Mouse (Mus musculus) urinary bladder, postnatal 10 days (tissue): ENCODE results near the gene Gm49673.
"Not testable (repeated sequence)": the region's sequence is repeated elsewhere in the genome, so short reads cannot be mapped to it uniquely, and the experiment has no call there.

ENCODE experiments used
- DNase-seq: peaks from one replicate; pipeline ENCODE4 v3.0.0; 2022; ENCODE audit warnings: low spot score

The Gm49673 gene

DNA sequence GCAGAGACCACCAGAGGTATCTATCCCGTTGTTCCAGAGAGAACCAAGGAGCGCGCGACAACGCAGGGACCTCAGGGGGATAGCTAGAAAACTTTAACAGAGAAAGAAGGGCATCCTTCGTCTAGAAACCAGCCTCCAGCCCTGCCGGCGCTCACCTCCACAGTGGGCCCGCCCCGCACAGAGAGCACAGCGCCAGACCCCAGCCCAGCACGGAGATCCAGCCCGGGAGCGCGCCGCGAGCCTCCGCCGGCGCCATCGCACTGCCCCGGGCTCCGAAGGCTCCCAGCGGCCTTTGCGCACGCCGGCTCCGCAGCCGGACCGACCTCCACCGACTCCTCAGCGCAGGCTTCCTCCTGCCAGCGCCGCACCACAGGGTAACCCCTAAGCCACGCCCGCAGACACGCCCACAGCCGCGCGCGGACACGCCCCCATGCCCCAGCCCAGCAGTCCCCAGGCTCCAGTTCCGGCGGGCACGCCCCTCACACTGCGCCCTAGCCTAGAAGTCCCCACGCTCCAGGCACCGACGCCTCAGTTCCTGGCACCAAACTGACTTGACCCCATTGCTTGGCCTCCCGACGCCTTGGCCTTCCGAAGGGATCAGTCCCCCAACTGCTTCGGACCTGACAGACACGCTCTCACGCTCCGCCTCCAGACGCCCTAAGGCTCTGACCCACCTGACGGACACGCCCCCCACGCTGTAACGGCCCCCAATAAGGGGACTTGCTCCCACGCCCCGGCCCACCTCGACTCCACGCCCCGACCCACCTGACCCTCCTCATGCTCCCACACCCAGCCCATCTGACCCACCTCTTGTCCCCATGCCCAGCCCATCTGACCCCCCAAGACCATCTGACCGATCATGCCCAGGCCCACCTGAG, at the start of gene Gm49673, which contains the start of gene Rnaset2a:
TSS of gene Gm49673 (minus strand) at position 350 of the 878 bp plus-strand sequence.
TSS of gene Rnaset2a (minus strand) at position 659 of the 878 bp plus-strand sequence.
- not testable (repeated sequence) for DNase-seq

DNA sequence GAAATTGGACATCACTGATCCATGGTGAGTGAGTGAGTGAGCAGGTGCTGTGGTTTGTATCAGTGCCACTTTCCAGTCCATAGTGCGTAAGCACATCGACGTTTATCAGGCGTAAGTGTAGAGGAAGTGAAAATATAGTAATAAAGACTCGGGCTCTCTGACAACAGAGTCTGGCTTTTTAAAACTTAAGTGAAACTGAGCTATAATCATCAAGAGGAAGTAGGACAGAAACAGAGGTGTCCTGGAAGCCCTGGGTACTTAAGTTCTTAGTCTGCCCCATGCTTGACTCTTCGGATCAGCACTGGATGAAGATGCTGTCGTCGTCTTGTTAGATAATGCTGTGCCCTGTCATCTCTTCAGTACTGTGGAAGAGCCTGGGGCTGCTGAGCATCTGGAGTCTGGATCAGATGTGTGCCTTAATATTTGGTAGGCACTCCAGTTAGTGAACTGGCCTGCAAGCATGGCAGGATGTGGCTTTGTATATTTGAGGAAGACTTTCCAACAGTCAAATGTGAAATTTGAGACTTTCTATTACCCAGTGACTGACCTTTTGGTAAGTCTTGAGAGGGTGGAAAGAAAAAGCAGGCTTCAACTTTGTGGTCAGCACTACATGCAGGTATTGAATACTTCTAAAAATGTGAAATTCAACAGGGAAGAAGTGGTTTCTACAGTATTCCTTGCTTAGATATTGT, 48.2 kb upstream of the Gm49673 start:
- no peak for DNase-seq

DNA sequence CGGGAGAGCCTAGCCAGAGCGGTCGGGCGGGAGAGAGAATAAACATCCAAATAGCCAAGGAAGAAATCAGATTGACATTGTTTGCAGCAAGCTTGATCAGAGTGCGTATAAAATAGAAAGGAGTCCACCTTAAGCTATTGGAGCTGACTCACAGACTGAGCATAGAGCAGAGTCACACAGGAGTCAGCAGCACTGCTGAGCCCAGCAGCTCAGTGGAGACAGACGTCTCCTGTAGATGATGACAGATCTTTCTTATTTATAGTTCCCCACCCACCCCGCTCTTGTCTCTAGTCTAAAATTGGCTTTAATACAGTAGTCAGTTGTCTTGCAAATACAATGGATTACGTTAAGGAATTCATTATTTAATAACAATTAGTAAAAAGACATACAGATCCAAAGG, 46.1 kb upstream of the Gm49673 start:
- DNase-seq, result no peak

DNA sequence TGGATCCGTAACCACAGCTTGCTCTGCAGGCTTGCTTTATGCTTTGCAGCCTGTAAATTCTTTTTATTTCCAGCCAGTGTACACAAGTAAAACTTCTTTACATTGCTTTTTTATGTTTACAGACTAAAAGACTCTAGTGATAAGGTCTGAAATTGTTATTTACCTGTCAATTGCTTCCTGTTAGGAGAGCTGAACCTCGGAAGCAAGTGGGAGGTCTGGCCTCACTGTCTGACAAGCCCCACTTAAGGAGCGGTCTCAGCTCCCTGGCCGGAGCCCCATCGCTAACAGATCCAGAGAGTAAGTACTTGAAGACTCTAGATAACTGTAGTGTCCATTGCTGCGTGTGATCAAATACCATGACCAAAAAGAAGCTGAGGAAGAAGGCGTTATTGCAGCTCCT, 36.6 kb upstream of the Gm49673 start:
- DNase-seq, result no peak

DNA sequence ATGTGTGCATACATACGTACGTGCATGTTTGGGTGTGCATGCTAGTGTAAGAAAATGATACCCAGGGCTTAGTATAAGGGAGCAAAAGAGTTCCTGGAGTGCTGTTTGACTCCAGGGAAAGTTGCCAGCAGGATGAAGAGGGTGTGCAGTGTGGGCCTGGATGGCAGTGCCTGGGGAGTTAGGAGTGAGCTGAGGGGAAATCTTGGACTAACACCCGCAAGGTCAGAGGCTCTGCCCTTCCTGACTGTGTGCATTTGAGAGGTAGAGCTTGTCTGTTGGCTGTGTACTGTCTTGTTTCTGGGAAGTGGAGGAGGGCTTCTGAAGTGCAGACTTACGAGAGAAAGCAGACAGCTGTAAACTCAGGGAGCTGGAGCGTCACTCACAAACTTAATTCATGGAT, 36.2 kb upstream of the Gm49673 start:
- no peak for DNase-seq

DNA sequence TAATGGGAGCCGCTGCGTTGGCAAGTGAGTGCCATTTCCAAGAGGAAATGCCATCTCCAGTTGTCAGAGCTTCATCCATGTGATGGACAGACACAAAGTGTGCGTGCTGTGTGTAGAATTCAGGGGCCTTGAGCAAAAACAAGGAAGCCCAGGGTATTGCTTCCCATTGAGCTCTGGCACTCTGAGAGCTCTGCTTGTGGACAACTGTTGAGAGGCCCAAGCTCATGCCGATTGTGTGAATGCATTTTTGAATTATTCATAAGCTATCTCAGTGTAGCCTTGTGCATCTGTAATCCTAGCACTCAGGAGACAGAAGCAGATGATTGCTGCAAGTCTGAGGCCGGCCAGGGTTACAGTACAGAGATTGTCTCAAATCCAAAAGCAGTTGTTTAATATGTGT, 29.5 kb upstream of the Gm49673 start:
- DNase-seq, result no peak

DNA sequence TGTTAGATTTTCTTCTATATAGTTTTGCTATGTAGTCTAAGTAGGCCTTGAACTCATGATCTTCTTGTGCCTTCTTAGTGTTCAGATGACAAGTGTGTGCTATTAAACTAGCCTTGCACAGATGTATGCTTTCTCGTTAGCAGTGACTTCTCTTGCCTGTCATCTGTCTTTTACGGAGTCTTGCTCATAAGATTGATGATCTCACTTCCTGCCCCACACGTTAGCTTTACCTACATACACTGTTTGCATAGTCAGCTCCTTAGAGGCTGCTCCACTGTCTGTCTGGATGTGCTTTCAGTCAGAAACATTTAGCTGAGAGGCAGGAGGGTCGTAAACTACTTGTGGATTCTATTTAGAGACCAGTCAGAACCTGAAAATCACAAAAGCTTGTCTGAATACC, 23.5 kb upstream of the Gm49673 start:
- DNase-seq, result no peak

DNA sequence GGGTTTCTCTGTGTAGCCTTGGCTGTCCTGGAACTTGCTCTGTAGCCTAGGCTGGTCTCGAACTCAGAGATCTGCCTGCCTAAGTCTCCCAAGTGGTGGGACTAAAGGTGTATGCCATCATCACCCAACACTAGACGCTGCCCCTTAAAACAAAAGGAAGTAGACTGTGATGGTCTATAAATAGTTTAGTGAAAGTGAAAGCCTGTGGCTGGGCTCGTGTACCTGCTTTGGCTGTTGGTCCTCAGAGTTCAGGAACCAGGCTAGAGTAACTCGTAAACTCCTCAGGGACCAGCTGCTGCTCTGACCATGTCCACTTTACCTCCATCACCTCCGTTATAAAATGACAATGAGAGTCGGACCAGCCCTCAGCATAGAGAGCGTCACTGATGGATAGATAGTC, 22.7 kb upstream of the Gm49673 start:
- no peak for DNase-seq

DNA sequence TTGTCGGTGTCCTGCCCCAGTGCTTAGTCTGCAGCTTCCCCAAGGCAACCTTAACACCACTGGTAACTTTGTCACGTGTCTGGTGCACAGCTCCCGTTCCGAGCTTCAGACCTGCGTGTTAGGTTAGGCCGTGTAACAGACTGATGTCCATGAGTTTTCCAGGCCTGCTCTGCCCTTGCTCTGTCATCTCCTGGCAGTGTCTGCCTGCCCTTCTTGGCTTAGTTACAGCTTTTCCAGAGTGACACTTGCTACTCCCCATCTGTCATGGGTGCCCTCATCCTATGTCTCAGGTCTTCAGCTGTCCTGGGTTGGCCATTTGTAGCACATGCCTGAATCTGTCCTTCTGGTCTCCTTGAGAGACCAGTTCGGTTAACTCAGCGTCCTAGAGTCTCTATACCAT, 19.8 kb upstream of the Gm49673 start:
- not testable (repeated sequence) for DNase-seq

DNA sequence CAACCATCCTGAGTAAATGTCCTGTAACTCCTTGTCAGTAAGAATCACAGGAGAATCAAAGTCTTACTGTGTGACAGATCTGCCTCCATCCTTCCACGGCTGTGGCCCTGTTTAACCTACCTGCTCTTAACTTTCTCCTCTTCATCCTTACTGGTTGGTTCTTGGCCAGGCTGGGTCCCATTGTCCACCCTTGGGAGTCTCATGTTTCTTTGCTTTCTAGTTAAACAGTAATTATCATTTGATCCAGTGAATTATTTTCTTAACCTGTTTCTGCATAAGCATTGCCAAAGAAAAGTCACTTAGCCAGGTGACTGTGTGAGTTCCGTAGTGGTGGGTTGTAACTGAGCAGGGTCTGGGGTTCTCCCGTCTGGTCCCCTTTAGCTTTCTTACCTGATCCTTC, 18.9 kb upstream of the Gm49673 start:
- not testable (repeated sequence) for DNase-seq

DNA sequence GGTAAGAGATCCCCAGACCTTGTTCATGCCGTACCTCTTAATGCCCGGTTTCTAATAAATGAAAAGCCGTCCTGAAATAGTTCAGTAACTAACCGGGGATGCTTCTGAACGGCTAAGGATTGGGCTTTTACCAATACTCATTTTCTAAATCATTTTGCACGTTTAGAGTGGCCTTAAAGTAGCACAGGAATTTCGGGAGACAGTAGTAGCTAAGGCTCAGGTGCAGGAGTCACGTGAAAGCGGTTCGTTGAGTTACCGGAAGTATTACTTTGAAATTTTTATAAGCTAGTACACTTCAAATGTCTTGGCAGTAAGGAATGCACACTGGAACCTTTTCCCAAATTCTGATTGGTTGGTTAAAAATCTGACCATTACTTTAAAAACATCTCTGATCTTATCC, 18.4 kb upstream of the Gm49673 start:
- DNase-seq, result not testable (repeated sequence)

DNA sequence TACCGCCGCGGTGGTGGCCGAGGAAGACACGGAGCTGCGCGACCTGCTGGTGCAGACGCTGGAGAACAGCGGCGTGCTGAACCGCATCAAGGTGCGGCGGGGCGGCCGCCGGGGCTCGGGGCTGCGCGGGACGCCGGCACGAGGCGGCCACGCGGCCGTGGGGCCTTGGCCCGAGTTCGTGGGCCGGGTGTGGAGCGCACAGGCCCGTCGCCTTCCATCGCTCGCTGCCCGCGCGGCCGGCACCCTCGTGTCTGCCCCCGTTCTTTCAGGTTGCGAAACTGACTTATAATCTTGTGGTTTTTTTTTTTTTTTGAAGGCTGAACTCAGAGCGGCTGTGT, 18.0 kb upstream of the Gm49673 start:
- not testable (repeated sequence) for DNase-seq

DNA sequence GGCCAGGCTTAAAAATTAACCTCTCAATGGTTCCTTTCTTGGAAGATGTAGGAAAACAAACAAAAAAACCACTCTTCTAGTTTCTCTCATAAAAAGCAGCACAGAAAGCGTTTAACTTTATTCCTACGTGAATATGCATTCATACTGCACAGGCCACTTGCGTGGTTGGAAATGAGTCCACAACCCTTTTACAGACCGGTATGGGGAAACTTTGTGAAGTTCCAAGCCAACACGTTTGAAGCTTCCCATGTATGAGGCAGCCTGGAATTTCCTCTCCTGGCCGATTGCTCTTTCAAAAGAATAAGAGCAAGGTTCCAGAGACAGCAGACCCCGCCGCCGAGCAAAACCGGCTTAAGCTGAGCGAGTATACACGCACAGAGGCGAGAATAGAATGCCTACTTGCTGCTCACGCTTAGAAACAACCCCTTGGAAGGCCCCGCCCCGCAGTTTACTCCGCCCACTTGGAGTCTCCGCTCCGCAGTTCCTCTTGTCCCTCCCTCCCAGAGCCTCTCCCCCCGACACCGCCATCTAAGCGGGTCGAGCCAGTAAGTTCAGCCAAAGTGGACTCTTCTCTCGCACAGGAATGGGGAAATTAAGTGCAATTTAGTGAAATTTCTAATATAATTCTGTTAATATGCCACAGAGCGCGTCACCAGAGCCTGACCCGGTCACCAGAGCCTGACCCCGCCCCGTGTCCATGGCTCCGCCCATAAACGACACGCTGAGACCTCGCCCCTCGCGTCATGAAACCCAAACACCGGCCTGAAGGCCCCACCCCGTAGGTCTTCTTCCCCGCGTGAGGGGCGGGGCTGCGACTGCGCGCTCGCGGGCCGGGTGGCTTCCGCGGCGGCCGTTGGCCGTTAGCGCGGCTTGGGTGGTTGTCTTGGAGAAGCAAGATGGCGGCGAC, 17.4 kb upstream of the Gm49673 start, which contains the start of gene Fgfr1op:
TSS of gene Fgfr1op (plus strand) at position 801 of the 907 bp plus-strand sequence.
- not testable (repeated sequence) for DNase-seq

DNA sequence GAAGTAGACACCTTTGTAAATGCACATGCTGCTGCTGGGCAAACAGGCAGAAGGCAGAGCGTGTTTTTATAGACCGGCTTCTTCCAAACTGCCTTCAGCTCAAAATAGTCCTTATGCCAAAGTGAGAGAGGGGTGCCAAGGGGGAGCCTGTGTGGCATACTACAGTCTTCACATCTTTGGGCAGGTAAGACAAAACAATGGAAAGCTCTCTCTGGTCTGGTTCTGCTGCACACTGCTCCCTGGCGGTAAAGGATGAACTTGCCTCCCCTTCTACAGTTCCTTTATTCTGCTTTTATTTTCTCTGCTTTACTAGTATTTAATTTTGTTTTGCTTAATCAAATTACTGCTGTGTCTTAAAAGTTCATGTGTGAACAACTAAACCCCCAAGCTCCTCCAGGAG, 13.4 kb upstream of the Gm49673 start:
- DNase-seq, result not testable (repeated sequence)

DNA sequence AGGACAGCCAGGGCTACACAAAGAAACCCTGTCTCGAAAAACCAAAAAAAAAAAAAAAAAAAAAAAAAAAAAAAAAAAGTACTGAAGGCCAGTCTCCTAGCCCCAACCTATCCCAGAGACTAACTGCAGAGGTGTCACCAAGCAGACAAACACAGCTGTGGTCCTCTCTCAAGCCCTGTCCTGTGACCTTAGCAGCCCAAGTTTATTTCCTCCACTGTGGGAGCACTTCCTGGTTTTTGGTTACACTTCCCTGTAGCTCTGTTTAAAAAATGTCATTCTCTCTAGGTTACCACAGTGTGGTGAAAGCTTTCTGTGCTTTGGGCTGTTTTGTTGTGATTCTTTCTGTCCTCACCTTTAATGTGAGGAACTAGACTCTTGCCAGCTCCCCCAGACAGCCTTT, 11.0 kb upstream of the Gm49673 start:
- DNase-seq, result not testable (repeated sequence)

DNA sequence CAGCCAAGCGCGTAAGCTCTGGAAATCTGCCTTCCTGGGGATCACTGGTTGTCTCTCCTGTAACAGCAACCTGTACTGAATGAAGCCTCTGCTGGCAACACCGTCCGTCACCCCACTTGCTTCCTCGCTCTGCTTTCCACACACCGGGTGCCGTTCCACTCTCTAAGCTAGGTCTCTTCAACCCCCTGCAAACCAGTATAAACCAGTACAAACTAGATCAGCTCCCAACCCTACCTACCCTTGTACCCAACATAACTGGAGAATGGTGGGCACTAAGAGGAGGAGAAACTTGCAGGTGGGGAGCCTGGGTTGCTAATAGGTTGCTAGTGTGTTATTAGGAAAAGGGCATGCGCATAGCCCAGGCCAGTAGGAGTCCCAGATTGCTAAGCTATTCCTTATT, 8.4 kb upstream of the Gm49673 start:
- DNase-seq, result not testable (repeated sequence)

DNA sequence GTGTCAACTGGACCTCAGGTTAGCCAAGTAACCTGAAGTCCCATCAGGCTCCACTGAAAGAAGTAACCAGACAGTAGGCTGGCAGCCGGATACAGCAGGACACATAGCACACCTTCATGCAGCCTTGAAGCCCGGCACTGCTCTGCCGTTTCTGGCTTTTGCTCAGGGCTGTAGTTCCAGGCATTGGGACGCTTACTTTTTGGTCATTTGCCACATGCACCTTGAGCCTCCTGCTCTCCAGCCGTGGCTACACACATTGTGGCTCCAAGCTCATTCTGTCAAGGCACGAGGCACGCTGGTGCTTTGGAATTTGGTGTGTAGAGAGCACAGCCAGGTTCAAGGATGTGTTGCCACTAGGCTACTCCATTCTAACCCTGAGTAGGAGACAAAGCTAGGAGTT, 7.4 kb upstream of the Gm49673 start:
- DNase-seq, result not testable (repeated sequence)

DNA sequence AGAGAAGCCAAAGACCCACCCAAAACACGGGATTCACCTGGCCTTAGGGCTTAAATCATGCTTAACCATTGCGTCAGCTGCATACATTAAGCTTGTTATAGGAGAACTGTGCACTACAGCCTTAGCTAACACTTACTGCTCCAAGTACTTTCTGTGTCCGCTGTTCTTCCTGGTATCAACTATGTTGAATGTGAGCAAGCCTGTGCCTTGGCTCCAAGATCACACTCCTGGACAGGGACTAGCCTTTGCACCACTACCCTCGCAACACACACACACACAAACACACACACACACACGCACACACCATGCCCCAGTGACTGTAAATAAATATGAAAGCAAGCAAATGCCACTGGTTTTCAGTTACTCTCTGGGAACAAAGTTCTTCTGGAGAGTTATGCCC, 657 bp downstream of the Gm49673 start:
- not testable (repeated sequence) for DNase-seq

DNA sequence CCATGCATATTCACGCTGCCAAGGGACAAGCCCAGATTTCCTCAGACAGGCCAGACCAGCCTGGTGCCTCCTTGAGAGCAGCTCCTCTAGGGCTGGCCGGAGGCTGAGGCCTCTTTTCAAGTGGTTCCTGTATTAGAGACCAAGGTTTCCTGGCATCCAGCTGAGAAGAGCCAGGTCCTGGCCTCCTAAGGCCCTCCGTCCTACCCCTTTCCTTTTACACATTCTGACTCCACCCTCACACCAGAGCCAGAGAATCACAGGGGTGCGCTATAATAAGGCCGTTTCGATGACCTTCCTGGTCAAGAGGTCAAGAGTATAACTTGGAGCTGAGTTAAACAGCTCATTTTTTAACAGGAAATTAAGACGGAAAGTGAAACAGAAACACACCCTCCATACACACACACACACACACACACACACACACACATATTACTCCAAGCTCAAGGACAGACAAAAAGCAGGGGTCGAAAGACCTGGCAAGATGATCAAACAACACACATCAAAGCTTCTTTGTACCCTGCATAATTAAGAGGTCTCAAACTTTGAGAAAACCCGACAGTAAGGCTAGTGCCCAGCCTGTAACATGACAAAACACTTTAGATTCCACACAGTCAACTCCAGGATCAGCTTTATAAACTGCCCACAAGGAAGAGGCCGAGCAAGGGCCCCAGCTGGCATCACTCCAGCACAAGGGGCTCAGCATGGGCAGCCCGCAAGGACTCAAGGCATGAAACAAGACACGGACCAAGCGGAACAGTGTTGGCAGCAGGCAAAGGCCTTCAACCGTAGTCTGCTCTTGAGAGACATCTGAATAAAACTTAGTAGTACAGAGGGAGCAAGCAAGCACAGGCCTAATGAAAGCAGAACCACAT, 3.5 kb downstream of the Gm49673 start:
- DNase-seq, result not testable (repeated sequence)

DNA sequence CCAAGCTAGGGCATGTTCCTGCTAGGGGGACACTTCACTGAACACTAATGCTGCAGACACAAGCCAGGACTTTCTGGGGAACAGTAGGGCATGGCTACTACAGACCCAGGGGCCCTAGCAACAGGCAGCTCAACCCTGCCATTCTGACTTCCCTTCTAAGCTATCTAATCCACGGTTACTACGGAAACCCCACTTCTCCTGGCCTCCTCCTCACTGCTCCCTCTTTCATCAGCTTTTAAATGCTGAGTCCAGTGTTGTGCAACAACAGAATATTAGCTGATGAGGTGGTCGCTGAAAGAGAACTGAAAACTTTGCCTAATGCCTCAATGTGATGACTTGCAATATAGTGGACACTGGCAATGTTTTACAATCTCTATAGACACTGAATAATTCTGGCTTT, 7.4 kb downstream of the Gm49673 start:
- not testable (repeated sequence) for DNase-seq

DNA sequence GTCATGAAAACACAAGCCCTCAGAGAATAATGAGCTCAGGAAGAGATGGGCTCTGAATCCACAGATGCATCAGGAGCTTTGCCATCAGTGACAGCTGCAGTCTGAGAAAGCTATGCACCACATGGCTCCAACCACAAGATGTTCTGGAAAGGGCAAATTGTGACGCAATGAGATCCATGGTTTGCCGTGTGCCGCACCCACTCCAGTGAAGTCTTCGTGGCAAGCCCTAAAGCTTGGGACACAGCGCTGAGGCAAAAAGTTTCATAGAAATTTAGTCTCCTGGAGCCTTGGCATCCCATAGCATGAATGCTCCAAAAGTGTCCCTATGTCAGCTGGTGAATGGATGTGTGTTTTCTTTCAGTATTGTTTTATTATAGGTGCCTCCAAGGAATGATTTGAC, 9.5 kb downstream of the Gm49673 start:
- not testable (repeated sequence) for DNase-seq
